Mouse (Mus musculus): ENCODE measurements around the gene Psmb10.

The Psmb10 gene

DNA sequence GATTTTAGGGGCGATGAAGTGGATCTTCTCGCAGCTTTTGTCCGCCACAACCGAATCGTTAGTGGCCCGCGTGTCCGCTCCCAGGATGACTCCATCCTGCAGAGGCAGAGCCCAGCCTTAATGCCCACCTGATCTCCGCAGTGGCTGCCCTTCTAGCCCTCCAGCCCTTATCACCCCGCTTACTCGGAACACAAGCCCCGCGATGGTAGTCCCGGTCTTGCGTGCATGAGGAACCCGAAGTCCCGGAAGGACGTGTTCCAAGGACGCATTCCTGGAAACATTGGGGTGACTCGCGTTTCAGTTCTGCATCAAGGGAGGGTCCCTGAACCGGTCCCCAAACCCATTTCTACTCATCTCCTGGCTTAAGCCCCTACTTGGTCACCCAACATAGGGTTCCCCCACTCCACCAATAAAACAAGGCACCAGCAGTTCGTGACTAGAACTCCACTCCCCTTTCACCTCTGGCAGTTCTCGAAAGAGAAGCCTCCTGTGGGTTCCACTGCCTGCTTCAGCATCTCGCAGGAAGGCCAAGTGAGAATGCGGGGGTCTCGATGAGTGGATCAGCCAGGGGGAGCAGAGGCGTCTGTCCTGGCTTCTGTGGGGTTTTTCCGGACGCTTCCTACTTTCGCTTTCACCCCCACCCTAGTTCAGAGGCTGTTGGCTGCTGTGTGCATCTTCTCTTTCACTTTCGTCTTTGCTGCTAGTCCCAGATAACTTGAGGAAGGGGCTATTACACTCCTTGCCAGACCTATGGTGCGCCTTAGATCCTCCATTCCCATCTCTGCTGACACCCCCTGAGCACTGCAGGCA is 543 bp downstream of the Psmb10 start:
- no peak for DNase-seq (ENCODE audit: low read depth)

DNA sequence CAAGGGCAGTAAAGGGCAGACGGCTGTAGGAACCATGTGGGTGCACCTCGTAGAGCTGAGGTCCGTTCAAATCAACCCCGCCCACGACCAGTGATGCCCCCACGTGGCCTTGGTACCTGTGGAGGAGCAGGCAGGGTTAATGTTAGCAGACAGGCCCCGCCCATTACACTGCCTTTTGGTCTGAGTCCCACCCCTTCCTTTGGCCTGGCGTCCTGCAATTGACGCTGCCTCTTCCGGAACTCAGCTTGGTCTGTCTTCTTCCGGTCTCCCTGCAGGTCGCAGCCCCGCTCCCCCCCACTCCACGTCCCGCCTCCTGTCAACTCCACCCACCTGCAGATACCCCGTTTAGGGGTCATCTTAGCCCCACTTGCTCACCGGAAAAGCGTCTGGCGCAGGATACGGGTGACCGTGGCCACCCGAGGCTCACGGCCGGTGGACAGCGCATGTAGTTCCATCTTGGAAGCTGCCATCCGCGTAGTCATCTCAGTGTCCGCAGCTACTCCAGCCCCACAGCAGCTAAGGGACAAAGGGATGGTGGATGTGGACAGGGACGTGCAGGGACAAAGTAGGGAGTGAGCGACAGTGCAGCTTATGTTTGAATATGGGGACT is 1.3 kb downstream of the Psmb10 start:
- peak; percentile 67 for DNase-seq (ENCODE audit: low read depth)

GRCm38 (mm10) chr8:105935863-105936603 is 2.2 kb downstream of the Psmb10 start:
- DNase-seq (ENCODE audit: low read depth), result no peak

GRCm38 (mm10) chr8:105935105-105935504 is 3.1 kb downstream of the Psmb10 start:
- DNase-seq (ENCODE audit: low read depth), result no peak

DNA sequence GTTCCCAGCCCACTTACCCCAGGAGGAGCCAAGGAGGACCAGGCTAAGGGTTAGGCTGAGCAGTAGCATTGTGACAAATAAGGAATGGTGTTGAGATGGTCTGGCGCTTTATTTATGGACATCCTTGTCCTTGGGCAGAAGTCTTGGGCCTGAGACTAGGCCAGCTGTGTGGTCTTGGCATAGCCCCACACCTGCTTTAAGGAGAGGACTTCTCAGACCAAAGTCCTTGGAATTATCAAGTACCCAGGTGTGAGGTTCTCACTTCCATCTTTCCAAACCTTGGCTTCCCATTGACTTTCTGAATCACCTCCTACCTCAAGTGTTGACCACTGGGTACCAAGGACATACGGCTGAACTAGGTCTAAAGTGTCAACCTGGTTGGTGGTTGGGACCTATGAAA is 4.5 kb downstream of the Psmb10 start, which contains the start of gene Ctrl:
Gene Ctrl, minus strand, starts transcription at position 101 of the 400 bp plus-strand sequence.
- DNase-seq (ENCODE audit: low read depth), result no peak

DNA sequence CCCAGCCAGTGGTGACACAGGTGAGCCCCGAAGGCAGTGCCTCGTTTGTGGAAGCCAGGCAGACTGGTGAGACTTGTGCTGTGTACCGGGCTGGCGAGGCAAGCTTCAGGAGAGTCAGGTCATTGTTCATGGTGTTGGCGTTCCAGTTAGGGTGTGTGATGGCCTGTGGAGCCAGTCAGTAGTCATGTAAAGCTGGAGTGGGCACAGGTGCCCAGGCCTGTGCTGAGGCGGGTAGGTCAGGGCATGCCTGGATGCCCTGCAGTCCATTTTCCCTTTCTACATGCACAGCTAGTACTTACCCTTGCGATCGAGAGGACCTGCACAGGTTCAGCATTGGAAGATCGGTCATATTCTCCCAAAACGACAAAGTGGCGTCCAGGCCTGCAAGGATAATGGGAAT is 5.7 kb downstream of the Psmb10 start:
- DNase-seq (ENCODE audit: low read depth), result no peak

DNA sequence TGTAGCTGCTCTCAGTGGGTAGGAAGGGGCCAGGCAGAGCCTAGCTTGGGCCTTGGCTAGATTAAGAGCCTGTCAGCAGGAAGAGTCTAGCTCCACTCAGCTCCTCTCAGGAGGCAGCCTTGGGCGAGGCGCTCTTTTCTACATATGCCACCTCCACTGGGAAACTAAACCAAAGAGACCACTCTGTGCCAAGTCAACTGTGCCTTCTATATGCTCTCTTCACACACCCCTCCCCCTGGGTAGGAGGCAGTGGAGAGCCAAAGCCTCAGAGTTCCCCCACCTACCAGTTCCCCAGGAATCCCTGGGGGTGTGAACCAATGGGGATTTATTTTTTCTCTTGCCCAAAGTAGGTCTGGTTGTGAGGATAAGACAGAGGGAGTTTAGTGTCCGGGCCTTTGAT is 7.0 kb downstream of the Psmb10 start:
- DNase-seq (ENCODE audit: low read depth), result no peak

GRCm38 (mm10) chr8:105930602-105931001 is 7.6 kb downstream of the Psmb10 start:
- no peak for DNase-seq (ENCODE audit: low read depth)

DNA sequence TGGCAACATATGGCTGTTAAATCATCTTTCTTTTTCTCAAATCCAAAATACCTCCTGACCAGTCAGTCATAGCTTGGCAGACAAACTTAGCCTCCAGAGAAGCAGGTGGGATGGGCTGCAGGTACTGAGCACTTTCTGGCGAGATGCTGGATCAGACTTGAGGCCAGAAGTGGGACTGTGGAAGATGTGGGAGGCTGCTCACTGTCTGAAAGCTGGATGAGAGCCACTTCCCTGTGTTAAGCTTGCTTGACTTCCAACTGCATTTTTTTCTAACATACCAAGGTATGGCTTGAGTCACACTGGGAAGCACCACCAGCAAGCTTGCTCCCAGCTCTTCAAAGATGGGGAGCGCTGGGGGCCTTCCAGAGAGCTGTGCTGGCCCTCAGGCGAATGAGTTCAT is 13.1 kb downstream of the Psmb10 start:
- DNase-seq (ENCODE audit: low read depth), result no peak

DNA sequence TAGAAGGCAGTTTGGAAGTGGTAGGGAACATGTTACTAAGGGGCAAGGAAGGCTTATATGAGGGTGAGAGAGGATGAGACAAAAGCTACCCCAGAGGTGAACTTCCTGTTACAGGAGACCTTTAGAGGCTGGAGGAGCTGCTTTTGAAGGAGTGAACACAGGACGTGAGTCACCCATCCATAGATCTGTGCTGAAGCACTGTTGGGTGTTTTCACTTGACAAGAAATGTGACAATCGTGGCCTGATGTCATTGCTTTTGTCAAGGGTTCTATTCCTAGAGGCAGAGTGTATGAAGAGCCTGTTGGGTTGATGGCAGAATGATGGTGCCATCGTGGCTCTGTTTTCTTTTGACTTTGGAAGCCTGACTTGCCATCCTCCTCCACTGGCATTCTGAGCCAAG is 18.9 kb downstream of the Psmb10 start:
- no peak for DNase-seq (ENCODE audit: low read depth)

- no peak for DNase-seq (ENCODE audit: low read depth)
These were observed 37.2 kb downstream of the Psmb10 start for GRCm38 (mm10) chr8:105900941-105901616.

GRCm38 (mm10) chr8:105900180-105900940 is 37.9 kb downstream of the Psmb10 start, which contains the start of gene Pskh1:
TSS of gene Pskh1 (plus strand) at chr8:105900441.
- DNase-seq (ENCODE audit: low read depth), result peak; percentile 64

- DNase-seq (ENCODE audit: low read depth), result no peak
These were observed 40.3 kb downstream of the Psmb10 start for GRCm38 (mm10) chr8:105897801-105898480.

DNA sequence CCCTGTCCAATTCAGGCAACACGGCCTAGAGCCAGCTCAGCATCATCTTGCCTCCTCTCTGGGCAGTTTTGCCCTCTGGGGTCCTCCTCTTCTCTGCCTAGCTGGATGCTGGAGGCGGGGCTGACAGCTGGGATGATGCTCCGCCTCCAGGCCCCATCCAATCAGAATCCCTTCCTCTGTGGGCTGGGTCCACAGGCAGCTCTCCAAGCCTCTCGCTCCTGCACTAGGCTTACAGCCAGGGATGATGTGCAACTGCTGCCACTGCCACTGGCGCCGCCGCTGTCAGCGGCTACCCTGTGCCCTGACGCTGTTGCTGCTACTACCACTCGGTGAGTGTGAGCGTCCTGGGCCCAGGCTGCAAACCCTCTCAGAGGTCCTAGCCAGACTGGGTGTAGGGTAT is 44.9 kb downstream of the Psmb10 start, which contains the start of gene Nrn1l:
Gene Nrn1l, plus strand, starts transcription at position 229 of the 400 bp plus-strand sequence.
- DNase-seq (ENCODE audit: low read depth), result peak; percentile 57

DNA sequence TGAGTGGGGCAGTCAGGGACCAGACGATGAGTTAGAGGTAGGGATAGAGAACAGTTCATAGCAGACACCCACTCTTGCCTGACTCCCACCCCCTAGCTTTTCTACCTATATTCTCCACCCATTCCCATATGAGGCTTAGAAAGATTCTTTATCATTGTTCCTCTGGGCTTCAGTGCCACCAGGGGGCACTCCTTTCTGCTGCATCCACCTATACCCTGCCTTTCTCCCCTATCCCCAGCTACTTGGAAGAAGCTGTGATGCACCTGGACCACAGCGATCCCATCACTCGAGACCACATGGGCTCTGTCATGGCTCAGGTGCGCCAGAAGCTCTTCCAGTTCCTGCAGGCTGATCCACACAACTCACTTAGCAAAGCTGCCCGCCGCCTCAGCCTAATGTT is 45.8 kb downstream of the Psmb10 start:
- no peak for DNase-seq (ENCODE audit: low read depth)

DNA sequence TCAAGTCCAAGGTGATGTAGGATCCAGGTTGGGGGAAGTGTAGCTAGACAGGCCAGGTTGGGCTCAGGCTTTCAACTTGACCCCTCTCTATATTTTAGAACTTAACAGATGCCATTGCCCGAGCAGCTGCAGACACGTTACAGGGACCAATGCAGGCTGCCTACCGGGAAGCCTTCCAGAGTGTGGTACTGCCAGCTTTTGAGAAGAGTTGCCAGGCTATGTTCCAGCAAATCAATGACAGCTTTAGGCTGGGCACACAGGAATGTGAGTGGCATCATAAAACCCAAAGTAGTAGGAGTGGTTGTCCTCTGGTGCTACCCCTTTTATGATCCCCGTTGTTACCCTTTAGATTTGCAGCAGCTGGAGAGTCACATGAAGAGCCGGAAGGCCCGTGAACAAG is 47.4 kb downstream of the Psmb10 start:
- no peak for DNase-seq (ENCODE audit: low read depth)

DNA sequence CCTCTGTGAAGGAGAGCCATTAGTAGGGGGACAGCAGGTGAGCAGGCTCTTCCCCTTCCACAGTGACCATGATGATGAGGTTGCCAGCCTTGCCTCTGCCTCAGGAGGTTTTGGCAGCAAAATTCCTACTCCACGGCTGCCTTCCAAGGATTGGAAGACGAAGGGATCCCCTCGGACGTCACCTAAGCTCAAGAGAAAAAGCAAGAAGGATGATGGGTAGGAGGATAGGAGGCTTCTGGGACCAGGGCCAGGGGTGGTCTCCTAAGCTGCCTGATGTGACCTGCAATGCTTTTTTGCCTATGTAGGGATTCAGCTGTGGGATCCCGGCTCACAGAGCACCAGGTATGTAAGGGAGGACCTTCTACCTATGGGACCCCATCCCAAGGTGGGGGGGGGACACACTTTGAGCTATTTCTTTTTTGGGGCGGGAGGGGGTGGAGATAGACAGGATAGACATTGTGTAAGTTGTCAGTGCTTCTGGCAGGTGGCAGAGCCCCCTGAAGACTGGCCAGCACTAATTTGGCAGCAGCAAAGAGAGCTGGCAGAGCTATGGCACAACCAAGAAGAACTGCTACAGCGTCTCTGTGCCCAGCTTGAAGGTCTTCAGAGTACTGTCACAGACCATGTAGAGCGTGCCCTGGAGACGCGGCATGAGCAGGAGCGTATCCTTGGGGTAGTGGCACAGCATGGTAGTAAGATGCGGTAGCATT is 48.3 kb downstream of the Psmb10 start:
- DNase-seq (ENCODE audit: low read depth), result no peak

Measured in fibroblast of lung, adult 2 months (primary cell).